Mouse (Mus musculus) gastrocnemius, adult 8-10 months (tissue): ENCODE data around the gene Kcnk4. TPM values are rescaled to one million over a fixed set of nuclear protein-coding genes. Genes with fewer than 3 reads are reported as not detected.

Experiments
- DNase-seq, 2 experiments: peaks; one replicate each; pipeline ENCODE4 v3.0.0; 2022; ENCODE audit warnings: low spot score in 2 of 2
- total RNA-seq, 4 experiments: library from RNA; stranded (reverse); gene quantifications; 2 replicates each; pipeline ENCODE4 v1.2.4; 2022

Gene Kcnk4
- total RNA-seq, 4 experiments from 2014 or later, result not detected

DNA sequence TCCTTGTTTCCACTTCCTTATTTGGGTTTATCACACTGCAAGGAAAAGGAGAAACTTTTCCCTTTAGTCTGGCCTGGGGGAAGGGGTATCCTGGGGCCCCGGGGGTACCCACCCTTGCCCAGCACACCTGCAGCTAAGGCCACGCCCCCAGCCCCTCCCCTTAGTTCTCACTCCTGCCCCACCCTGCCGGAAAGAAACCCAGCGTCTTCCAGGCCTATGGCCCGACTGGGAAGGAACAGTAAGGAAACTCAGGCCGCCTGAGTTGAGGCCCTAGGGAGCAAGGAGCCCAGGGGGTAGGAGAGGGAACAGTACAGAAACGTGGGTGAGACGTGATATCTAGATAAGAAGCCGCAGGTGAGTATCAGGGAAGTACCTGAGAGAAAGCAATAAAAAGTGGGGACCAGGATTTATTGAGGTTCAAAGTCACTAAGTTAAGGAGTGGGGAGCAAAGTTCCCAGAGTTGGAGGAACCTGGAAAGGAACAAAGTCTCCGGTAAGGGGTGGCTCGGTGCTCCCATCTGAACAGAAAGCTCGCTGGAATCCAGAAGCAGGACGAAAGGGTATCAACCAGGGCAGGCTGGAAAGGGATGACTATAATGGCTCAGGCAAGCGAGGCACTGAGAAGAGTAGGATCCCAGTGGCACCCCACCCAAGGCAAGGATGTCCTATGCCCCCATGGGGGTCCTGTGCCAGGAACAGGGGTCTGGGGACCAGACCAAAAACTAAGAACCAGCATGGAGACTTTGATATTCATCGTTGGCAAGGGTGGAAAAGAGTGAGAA lies 34.4 kb upstream of the Kcnk4 start:
- no peak for DNase-seq

DNA sequence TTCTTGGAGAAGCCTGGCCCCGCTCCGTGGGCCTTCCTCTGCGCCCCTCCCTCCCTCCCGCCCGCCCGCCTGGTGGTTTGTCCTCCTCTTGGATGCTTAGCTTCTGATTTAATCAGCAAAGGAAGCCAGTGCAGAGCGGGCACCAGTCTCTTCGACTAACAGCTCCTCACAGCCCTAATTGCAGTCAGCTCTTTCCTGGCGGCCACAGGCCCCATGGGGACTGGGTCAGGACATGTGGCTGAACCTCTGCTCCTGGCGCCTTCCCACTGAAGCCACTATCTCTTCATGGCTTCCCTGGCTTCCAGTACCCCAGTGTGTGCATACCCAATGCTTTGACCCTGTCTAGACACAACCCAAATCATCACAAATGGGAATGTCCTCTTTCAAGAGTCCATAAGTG lies 22.1 kb upstream of the Kcnk4 start:
- DNase-seq, result no peak

DNA sequence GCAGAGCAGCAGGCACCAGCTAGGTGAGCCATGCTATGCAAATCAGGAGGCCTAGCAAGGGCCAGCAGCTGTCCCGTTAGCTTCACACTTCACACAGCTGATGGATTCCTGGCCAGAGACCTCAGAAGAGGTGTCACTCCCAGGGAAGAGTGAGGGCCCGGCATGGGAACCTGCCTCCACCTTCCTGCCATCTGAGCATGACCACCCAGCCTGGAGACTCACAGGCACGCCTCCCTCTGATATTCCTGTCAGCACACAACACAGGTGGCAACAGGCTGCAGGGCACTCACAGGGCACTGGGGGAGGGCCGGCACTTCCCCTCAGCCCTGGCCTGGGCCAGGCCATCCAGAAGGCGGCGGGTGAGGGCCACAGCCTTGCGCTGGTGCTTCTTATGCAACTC lies 21.1 kb upstream of the Kcnk4 start:
- no peak for DNase-seq

DNA sequence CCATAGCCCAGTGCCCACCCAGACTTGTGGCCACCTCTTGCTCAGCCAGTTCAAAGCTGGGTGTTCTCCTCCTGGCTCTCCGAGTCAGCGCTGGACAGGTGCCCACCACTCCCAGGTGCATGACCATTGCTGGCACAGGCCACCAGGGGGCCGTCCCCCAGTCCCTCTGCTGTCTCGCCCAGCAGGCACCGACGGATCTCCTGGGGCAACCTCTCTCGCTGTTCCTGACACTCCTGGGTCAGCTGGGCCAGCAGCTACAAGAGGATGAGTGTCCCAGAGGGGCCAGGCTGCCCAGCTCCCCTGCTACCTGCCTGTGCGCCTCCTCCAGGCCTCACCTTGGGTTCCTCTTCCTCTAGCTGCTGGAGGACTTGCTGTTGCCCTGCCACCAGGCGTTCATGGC lies 19.7 kb upstream of the Kcnk4 start:
- no peak for DNase-seq

DNA sequence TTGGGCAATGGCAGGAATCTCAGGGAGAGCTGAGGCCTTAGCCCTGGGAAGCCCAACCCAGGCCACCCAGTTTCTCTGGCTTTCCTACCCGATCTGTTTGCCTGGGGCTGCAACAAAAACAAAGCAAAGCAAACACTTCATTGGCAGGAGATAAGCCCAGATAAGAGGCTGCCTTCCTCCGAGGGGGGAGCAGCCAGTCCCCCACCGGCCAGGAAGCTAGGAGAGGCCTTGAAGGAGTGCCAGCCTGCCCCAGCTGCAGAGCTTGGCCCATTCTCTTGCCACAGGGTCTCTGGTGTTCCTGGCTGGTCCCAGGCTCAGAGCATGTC lies 18.4 kb upstream of the Kcnk4 start:
- no peak for DNase-seq

DNA sequence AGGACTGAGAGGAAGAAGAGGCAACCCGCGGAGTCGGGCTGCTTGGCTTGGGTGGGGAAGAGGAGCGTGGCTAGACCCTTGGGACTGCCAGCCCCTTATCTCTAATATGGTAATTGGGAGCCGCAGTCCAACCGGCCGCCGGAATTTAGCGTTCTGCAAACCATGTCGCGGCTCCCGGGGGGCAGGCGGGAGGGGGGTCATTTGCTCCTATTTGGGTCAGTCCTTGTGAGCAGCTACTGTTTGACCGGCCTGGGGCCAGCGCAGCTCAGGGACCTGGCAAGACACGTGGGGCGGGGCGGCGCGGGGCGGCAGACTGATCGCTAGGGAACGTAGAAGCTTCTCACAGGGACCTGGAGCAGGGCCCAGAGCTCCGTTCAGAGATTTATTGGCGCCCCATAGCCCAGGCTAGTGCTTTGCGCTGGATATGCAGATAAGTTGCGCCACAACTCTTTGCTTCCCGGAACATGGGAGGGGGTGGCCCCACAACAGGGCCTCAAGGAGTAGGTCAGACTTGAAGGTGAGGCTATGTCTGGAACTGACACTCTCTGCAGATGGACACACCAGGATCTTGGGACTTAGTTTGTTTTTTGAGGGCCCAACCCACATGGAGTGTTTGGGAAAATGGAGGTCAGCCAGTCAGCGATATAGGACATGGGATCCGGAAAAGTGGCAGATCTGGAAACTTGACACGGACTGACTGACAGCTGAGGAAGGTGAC lies 17.8 kb upstream of the Kcnk4 start:
- DNase-seq, result peak; percentile 86 to 88

DNA sequence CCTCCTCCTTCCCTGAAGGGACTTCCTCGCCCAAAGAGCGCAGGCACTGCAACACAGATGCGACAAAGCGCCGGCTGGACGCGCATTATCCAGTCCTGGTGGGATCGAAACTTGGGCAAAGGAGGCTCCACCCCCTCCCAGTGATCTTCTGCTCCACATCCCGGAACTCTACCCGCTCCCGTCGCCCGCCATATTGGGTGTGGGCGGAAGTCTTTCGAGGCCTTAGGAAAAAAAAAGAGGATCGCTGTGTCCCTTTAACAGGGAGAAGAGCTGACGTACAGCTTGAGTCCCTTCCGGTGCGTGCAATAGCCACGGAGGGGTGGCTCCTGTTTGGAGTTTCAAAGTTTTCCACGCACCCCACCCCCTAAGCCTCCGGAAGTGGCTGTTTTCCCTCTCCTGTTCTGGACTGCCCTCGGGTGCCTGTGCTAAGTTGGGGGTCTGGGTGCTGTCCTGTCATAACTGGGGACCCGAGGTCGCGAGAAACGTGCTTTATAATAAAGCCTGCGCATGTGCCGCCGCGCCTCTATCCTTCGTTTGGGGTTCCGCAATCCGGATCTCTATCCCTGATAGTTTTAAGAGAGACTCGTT lies 17.2 kb upstream of the Kcnk4 start:
- DNase-seq, result peak; percentile 92 to 93

DNA sequence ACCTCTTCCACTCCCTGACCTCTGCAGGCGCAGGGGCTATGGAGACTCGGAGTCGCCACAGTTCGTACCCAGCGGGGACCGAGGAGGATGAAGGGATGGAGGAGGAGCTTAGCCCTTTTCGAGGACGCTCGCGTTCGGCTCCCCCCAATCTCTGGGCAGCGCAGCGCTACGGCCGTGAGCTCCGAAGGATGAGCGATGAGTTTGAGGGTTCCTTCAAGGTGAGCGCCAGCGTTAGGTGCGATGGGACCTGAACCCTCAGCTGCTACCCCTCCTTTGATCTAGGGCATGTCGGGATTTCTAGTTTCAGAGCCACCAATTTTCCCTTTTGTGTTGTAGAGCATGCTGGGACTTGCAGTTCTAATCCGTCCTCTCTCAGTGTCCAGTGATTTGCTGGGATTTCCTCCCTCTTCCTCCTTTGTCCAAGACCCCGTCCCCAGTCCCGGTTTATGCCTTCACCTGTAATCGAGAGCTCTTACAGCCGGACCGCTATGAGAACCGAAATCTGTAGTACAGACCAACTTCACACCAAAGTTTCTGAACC lies 16.4 kb upstream of the Kcnk4 start:
- no peak for DNase-seq

DNA sequence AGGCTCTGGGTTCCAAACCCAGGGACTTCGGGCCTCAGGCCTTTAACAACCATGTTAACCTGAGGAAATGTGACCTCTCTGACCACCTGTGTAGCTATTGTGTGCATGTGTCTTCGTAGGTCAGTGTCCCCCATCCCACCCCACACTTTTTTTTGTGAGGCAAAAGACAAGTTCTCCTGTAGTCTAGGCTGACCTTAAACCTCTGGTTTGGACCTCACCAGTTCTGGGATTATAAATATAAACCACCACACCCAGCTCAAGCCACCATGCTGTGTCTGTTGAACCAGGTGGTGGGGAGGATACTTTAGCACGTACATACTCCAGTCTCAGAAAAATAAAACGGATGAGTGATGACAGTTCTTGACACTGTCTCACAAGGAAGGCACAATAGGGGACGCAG lies 15.6 kb upstream of the Kcnk4 start:
- DNase-seq, result no peak

DNA sequence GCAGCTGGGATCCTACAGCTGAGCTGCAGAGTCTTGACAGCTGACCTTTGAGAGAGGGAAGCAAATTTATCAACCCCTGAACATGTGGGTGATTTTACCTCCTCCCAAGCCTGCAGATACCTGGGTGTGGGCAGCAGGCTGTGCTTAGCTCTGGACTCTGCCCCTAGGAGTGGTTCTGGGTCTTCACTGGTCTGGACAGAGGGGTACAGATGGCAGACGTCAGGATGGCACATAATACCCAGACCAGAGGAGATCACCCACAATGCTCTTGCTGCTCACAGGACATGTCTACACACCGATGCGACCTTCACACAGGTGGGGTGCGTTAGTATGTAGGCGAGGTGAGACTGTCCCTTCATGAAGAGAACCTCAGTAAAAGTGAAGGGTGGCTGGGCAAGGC lies 15.2 kb upstream of the Kcnk4 start:
- no peak for DNase-seq

DNA sequence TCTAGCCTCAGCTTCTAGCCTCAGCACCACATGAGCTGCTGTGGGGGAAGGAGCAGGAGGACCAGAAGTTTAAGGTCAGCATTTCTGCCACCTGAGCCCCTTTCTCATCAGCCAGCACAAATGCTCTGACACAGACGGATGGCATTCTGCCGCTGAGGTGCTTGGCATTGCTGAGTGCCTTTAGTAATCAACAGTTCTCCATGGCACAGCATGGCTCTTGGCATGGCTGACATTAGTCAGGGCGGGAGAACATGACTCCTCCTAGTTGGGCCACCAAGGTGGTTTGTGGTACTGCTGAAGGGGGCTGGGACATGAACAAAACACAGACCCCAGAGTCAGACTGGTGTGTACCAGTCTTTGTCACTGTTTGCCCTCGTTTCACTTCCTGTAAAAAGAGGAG lies 13.9 kb upstream of the Kcnk4 start:
- no peak for DNase-seq

DNA sequence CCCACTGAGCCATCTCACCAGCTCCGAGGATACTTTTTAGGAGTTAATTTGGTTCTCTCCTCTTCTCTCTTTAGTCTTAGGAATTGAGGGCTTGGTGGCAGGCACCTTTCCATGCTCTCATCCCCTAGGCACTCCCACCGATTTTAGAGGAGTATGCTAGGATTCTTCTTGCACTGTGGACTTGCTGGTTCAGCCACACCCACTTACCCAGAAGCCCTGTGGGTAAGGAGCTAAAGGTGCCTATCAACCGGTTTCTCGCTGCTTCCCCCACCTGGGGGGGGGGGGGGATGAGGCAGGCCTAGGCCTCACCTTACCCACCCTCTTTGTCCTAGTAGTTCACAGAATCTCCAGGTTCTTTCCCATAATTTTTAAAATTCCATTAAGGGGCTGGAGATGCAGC lies 13.4 kb upstream of the Kcnk4 start:
- no peak for DNase-seq

DNA sequence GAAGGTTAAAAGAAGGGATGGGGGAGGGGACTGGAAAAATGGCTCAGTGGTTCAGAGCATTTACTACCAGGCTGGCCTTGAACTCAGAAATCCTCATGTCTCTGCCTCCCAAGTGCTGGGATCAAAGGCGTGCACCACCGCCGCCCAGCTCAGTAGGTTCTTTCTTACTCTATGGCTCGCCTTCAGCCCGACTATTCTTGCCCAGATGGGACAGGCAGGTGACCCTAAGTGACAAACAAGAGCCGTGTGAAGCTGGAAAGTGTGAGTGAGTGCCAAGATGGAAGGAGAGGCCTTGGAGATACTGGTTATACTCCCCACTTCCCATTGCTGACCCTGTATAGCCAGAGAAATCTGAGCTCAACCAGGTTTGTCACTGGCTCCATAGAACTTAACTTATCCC lies 9.4 kb upstream of the Kcnk4 start:
- no peak for DNase-seq

DNA sequence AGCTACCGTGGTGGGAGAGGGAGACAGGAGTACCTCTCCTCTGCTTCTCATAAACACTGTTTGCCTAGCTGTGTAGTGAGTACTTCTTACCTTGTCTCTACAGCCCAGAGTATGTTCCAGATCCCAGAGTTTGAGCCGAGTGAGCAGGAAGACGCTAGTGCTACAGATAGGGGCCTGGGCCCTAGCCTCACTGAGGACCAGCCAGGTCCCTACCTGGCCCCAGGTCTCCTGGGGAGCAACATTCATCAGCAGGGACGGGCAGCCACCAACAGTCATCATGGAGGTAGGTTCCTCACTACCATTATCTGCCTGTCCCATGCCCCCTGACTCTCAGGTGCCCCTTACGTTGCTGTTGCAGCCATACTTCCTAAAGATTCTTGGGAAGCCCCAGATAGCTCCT lies 8.4 kb upstream of the Kcnk4 start:
- no peak for DNase-seq

DNA sequence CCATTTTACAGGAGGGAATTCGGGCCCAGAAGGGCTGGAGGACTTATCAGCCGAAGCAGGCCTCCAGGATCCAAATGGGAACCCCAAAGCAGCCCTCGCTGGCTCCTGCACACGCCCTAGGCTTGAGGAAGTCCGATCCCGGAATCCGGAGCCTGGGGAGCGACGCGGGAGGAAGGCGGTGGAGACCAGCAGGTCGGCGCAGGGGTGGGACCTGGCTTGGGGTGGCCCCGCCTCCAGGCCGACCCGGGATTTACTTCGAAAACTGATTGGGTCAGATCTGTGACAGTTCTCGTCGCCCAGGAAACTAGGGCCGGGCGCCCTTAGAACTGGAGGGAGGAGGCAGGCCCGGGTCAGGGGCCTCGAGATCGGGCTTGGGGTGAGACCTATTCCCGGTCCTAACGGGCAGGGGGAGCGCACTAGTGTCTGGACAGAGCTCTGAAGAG lies 8.0 kb upstream of the Kcnk4 start, which contains the start of gene Gpr137:
Gpr137 (minus strand) TSS at position 232 of the 443 bp plus-strand sequence.
- peak; percentile 93 to 95 for DNase-seq

DNA sequence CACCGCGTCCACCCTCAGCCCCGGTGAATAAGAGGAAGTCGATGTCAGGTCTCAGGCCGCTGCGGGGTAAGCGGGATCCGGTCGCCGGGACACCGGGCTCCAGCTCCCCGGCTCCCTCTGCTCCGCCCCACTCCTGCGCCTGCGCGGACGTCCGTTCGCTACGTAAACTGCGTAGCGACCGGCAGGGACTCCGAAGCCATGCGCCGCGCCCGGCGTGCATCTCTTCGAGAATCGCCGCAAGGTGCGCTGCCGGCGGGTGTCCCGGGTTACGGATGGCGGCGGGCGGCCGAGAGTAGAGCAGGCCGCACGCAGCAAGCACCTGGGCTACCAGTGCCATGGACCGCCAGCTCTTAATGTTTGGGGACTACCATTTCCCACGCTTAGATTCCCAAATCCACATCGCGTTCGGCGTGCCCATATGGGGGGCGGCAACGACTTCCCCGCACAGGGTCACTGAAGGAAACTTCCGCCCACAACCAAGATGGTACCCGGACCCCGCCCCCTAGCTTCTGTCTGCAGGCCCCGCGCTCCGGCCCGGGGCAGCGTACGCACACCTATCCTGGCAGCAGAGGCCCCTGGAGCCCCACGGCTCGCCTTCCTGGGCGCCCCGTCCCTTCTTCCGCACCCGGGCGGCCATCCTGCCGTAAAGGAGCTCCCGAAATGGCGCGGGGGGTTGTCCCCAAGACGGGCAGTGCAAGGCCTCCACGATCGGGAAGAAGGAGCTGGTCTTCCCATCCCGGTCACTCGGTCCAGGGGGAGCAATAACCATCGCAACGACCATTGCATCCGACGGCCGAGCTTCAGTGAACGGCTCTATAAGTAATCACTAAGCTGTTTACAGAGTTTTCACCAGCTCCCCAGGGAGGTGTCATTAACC lies 7.3 kb upstream of the Kcnk4 start, which contains the start of gene Bad:
Bad (plus strand) TSS at position 490 of the 877 bp plus-strand sequence.
- DNase-seq, result peak; percentile 86 to 88

DNA sequence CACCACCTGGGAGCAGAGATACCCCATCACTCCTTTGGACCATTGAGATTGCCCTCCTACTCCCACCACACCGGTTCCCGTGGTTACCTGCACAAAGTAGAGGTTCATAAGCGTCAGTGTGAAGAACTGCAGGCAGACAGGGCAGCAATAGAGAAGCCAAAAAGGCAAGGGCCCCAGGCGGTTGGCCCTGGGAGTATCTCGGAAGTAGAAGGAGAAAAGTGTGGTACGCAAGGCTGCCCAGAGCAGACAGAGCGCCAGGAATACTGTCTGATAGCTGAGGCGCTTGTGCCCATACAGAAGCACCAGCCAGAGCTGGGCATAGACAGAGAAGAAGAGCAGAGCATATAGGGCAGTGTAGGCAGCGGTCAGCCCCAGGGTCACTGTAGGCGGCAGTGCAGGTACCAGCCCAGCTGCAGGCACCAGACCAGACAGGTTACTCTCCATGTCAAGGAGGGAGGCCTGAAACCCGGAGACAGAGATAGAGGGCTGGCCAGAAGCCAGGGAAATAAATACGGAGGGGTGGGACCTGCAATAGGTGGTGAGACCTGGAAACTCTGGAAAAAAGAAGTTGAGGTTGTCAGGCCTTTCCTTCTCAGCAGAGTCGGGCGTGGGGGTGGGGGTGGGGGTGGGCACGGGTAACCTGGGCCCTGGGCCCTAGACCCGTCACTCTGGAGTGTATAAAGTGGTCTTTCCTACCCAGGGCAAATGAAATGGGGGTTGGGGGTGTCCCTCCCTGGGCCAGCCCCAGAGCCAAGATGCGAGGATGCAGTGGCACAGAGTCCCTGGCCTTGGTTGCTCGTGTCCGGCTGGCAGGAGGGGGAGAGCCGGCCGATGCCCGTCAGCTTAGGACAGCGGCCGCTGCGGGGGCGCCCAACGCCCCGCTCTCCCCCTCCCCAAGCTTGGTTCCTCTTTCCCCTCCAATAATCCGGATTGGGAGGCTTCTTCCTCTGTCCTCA lies 6.4 kb upstream of the Kcnk4 start:
- no peak for DNase-seq

DNA sequence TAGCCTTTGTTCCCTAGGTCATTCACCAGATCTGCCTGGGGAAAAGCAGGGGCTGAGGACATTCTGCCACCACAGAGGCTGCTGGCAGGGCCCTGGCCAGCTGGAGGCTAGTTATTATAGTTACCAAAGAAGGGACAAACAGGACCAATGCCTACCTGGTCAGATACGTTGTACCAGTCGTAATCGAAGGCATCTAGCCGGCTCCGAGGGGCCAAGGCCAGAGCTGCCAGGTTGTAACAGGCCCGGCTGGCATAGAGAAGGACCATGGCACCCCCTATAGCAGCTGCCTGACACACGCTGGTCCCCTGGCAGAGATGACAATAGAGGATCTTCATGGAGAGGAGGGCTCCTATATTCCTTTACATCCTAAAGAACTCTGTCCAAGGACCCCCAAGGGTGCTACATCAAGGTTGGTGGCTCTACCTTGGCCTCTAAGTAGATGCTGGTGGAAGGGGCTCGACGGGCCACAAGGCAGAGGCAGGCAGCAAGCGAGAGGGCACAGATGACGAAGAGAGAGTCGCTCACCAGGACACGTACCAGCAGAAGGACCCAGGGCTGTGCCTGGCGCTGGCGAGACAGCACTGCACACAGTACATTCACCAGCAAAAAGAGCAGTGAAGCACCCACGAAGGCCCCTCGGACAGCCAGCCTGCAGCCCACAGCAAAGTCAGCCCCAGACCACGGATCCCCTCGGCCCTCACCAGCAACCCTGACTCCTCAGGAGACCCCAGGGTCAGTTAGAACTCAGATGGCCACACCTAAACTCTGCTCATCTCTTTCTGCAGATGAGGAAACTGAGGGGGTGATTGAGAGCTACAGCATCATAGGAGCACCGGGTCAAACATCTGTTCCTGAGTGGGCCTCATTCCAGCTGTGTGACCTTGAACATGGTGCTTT lies 5.0 kb upstream of the Kcnk4 start:
- DNase-seq, result no peak
